11 mouse cellular contexts compared by ENCODE assay signal in genomic region chr17:68285119-68285782, GRCm38 (mm10). TPM values are rescaled to one million over a fixed set of nuclear protein-coding genes. Genes with fewer than 3 reads are reported as not detected.
DNase-seq lines count a peak whose midpoint lies in the region; ATAC-seq and TF ChIP-seq lines count a peak whose summit lies in the region.
"Had no signal": no experiment of that assay in that cellular context is flagged by ENCODE, and none has a peak within 500 bp of the region (broad histone marks: within the 10 kb centered on the region; RNA-seq: fewer than 3 reads in every experiment).

No protein-coding gene starts in this region.

- H3K4me3 ChIP-seq in kidney, adult 2 months (ENCODE audit: insufficient read depth, low read depth, low read length): no peak overlapping the region
- H3K4me3 ChIP-seq in cortical plate, adult 2 months (ENCODE audit: insufficient read depth, low read length): no peak overlapping the region
- H3K4me3 ChIP-seq in hindbrain, embryonic 16.5 days (ENCODE audit: low read length): no peak overlapping the region
- H3K4me3 ChIP-seq in midbrain, embryonic 12.5 days: no peak overlapping the region
- H3K4me3 ChIP-seq: lung, embryonic 15.5 days; neural tube, embryonic 12.5 days had no signal

- no peak for TF ChIP-seq POLR2A in kidney, adult 2 months (IDR thresholded peaks at IDR 0.05; ENCODE audit: low read depth, low read length)
- TF ChIP-seq POLR2A in cortical plate, adult 2 months (IDR thresholded peaks at IDR 0.05; ENCODE audit: extremely low read depth, insufficient read depth, low read length): no peak

- ATAC-seq in hindbrain, embryonic 16.5 days: peak; percentile 74; the same call in 1 of the 2 replicates
- ATAC-seq in midbrain, embryonic 12.5 days (ENCODE audit: low FRiP score, low read depth): peak; percentile 41

- H3K4me1 ChIP-seq in kidney, adult 2 months (ENCODE audit: control insufficient read depth, insufficient read depth, low read length): peaks cover 2% of the 10 kb centered on the region; the same call in 1 of the 2 replicates
- H3K4me1 ChIP-seq in cortical plate, adult 2 months (ENCODE audit: control insufficient read depth, insufficient read depth, low read length): no peaks in the 10 kb centered on the region
- peaks cover 2% of the 10 kb centered on the region; the same call in 1 of the 2 replicates for H3K4me1 ChIP-seq in hindbrain, embryonic 16.5 days (ENCODE audit: control insufficient read depth, insufficient read depth, low read depth, low read length)
- H3K4me1 ChIP-seq in midbrain, embryonic 12.5 days: no peaks in the 10 kb centered on the region
- H3K4me1 ChIP-seq: lung, embryonic 15.5 days; neural tube, embryonic 12.5 days had no signal

- 38% methylated on average over 8 of the region's 8 CpGs for WGBS in kidney, adult 2 months
- 28% methylated on average over 8 of the region's 8 CpGs for WGBS in hindbrain, embryonic 16.5 days
- 27% methylated on average over 8 of the region's 8 CpGs for WGBS in midbrain, embryonic 12.5 days

- H3K9me3 ChIP-seq in hindbrain, embryonic 16.5 days (ENCODE audit: control insufficient read depth, low read length): no peaks in the 10 kb centered on the region
- H3K9me3 ChIP-seq in midbrain, embryonic 12.5 days: no peaks in the 10 kb centered on the region
- H3K9me3 ChIP-seq: lung, embryonic 15.5 days; neural tube, embryonic 12.5 days had no signal

- TF ChIP-seq CTCF in kidney, adult 2 months (conservative IDR thresholded peaks at IDR 0.05; ENCODE audit: insufficient read depth, insufficient read length, low read depth, low read length): peak; percentile 40
- peak; percentile 48; the same call in 1 of the 2 replicates for TF ChIP-seq CTCF in cortical plate, adult 2 months (IDR thresholded peaks at IDR 0.05; ENCODE audit: extremely low read depth, insufficient read depth, low read length)

- H3K4me2 ChIP-seq in hindbrain, embryonic 16.5 days (ENCODE audit: low read length): no peak overlapping the region
- no peak overlapping the region for H3K4me2 ChIP-seq in midbrain, embryonic 12.5 days (replicated peaks)
- H3K4me2 ChIP-seq: lung, embryonic 15.5 days; neural tube, embryonic 12.5 days had no signal

- intact Hi-C loops in heart, postnatal 25 days (cut with DNase I): no loop called here

- peak; percentile 13 for DNase-seq in kidney, adult 2 months
- DNase-seq in kidney, adult 18-20 months: no peak
- no peak for DNase-seq in heart, postnatal 25 days (ENCODE audit: low spot score)
- no peak for DNase-seq in cerebellum, adult 18-20 months
- DNase-seq: heart, postnatal 36 days had no signal

- no peaks in the 10 kb centered on the region for H3K27me3 ChIP-seq in kidney, adult 2 months (replicated peaks; ENCODE audit: control insufficient read depth, insufficient read depth, low read length)
- H3K27me3 ChIP-seq in hindbrain, embryonic 16.5 days (replicated peaks; ENCODE audit: control insufficient read depth, insufficient read depth, low read length): no peaks in the 10 kb centered on the region
- H3K27me3 ChIP-seq in midbrain, embryonic 12.5 days: no peaks in the 10 kb centered on the region
- H3K27me3 ChIP-seq: lung, embryonic 15.5 days; neural tube, embryonic 12.5 days had no signal

- no peaks in the 10 kb centered on the region for H3K36me3 ChIP-seq in kidney, adult 2 months (ENCODE audit: control insufficient read depth, insufficient read depth, low read length)
- H3K36me3 ChIP-seq in hindbrain, embryonic 16.5 days (ENCODE audit: control insufficient read depth, insufficient read depth, low read length): no peaks in the 10 kb centered on the region
- no peaks in the 10 kb centered on the region for H3K36me3 ChIP-seq in midbrain, embryonic 12.5 days
- H3K36me3 ChIP-seq: lung, embryonic 15.5 days; neural tube, embryonic 12.5 days had no signal

- H3K9ac ChIP-seq in hindbrain, embryonic 16.5 days (ENCODE audit: low read depth, low read length): no peak overlapping the region
- no peak overlapping the region for H3K9ac ChIP-seq in midbrain, embryonic 12.5 days (replicated peaks)
- H3K9ac ChIP-seq: lung, embryonic 15.5 days; neural tube, embryonic 12.5 days had no signal

- no peak overlapping the region for H3K27ac ChIP-seq in kidney, adult 2 months (ENCODE audit: insufficient read depth, low read depth, low read length)
- H3K27ac ChIP-seq in cortical plate, adult 2 months (ENCODE audit: insufficient read depth, low read length): no peak overlapping the region
- H3K27ac ChIP-seq in hindbrain, embryonic 16.5 days (ENCODE audit: low read depth, low read length): no peak overlapping the region
- H3K27ac ChIP-seq in midbrain, embryonic 12.5 days (replicated peaks): no peak overlapping the region
- H3K27ac ChIP-seq: lung, embryonic 15.5 days; neural tube, embryonic 12.5 days had no signal

RNA-seq across cellular contexts. Expression of gene L3mbtl4, which starts 11.7 kb away (rescaled TPM):
- polyA plus RNA-seq in kidney, adult 2 months (2012; rRNA removed): 0.36 and 0.42 TPM in 2 replicates
- polyA plus RNA-seq in cortical plate, adult 2 months (2012; rRNA removed): 0.90 and 1.0 TPM in 2 replicates
- 5.2 and 6.6 TPM in 2 replicates for polyA plus RNA-seq in hindbrain, embryonic 16.5 days (2015; fragmentation: Nextera tagmentation; extraction: Ambion mirVana)
- polyA plus RNA-seq in midbrain, embryonic 12.5 days (2016; fragmentation: Nextera tagmentation; extraction: Ambion mirVana): 0.34 and 0.39 TPM in 2 replicates
- total RNA-seq in heart, postnatal 25 days (2021): not detected
- total RNA-seq: heart, postnatal 36 days had no signal
- polyA plus RNA-seq: spleen, adult 2 months had no signal
